Comparison of ENCODE assay signal across 26 mouse cellular contexts in genomic region chr16:9336063-9336462, GRCm38 (mm10).
DNase-seq lines count a peak whose midpoint lies in the region; ATAC-seq and TF ChIP-seq lines count a peak whose summit lies in the region.
"Had no signal": no experiment of that assay in that cellular context is flagged by ENCODE, and none has a peak within 500 bp of the region (broad histone marks: within the 10 kb centered on the region; RNA-seq: fewer than 3 reads in every experiment).

No protein-coding gene starts in this region.

- H3K4me3 ChIP-seq in forebrain, postnatal 0 days (ENCODE audit: low read depth, low read length), result no peak overlapping the region
- H3K4me3 ChIP-seq in forebrain, embryonic 16.5 days (replicated peaks; ENCODE audit: low read length), result no peak overlapping the region
- H3K4me3 ChIP-seq: heart, embryonic 12.5 days; hindbrain, embryonic 12.5 days; intestine, embryonic 15.5 days; layer of hippocampus, adult 2 months; left cerebral cortex, adult 2 months; myocyte; neural tube, embryonic 13.5 days had no signal

- H3K36me3 ChIP-seq in forebrain, postnatal 0 days (ENCODE audit: insufficient read depth), result no peaks in the 10 kb centered on the region
- H3K36me3 ChIP-seq in forebrain, embryonic 16.5 days (ENCODE audit: control insufficient read depth, insufficient read depth), result no peaks in the 10 kb centered on the region
- H3K36me3 ChIP-seq: heart, embryonic 12.5 days; hindbrain, embryonic 12.5 days; intestine, embryonic 15.5 days; neural tube, embryonic 13.5 days had no signal

- no peak overlapping the region for H3K4me2 ChIP-seq in forebrain, postnatal 0 days (ENCODE audit: low read depth)
- no peak overlapping the region for H3K4me2 ChIP-seq in forebrain, embryonic 16.5 days (ENCODE audit: low read length)
- H3K4me2 ChIP-seq: heart, embryonic 12.5 days; hindbrain, embryonic 12.5 days; intestine, embryonic 15.5 days; neural tube, embryonic 13.5 days had no signal

- no peaks in the 10 kb centered on the region for H3K4me1 ChIP-seq in forebrain, postnatal 0 days (ENCODE audit: insufficient read depth)
- peaks cover 5% of the 10 kb centered on the region; the same call in 1 of the 2 replicates for H3K4me1 ChIP-seq in forebrain, embryonic 16.5 days (replicated peaks; ENCODE audit: control insufficient read depth, insufficient read depth, low read length)
- H3K4me1 ChIP-seq: hindbrain, embryonic 12.5 days; intestine, embryonic 15.5 days; neural tube, embryonic 13.5 days had no signal

- 23% methylated on average over 6 of the region's 6 CpGs for WGBS in forebrain, postnatal 0 days
- 26% methylated on average over 6 of the region's 6 CpGs for WGBS in forebrain, embryonic 16.5 days

- H3K27me3 ChIP-seq in forebrain, postnatal 0 days (ENCODE audit: insufficient read depth, low read length), result no peaks in the 10 kb centered on the region
- no peaks in the 10 kb centered on the region for H3K27me3 ChIP-seq in forebrain, embryonic 16.5 days (replicated peaks; ENCODE audit: control insufficient read depth, insufficient read depth, low read length)
- H3K27me3 ChIP-seq: heart, embryonic 12.5 days; hindbrain, embryonic 12.5 days; intestine, embryonic 15.5 days; neural tube, embryonic 13.5 days had no signal

- DNase-seq in forebrain, postnatal 0 days, result peak; percentile 45
- DNase-seq in left cerebral cortex, postnatal 14 days (ENCODE audit: low spot score in 2 of 2), result peak; percentile 7 to 10
- no peak for DNase-seq in left cerebral cortex, adult 18-20 months (ENCODE audit: low spot score in 2 of 2)
- peak; percentile 7 for DNase-seq in right cerebral cortex, postnatal 4 days
- DNase-seq in right cerebral cortex, adult 2 months (ENCODE audit: low spot score in 2 of 2), result no peak
- no peak for DNase-seq in kidney, postnatal 14 days
- DNase-seq: adrenal gland, postnatal 10 days; cerebellum, adult 9-10 months; gastrocnemius, postnatal 25 days; heart, adult 18-20 months; heart, postnatal 10 days; kidney, adult 8-10 months; kidney, postnatal 10 days; retina, postnatal 1 day; thymus, adult 18-20 months; thymus, postnatal 36 days had no signal

- intact Hi-C loops in left cerebral cortex, postnatal 14 days (cut with DNase I), result no loop called here

- no peak overlapping the region for H3K27ac ChIP-seq in forebrain, postnatal 0 days (ENCODE audit: low read depth, low read length)
- no peak overlapping the region for H3K27ac ChIP-seq in forebrain, embryonic 16.5 days (ENCODE audit: low read length)
- H3K27ac ChIP-seq: hindbrain, embryonic 12.5 days; intestine, embryonic 15.5 days; layer of hippocampus, adult 2 months; left cerebral cortex, adult 2 months; macrophage; neural tube, embryonic 13.5 days had no signal

- peak; percentile 34; the same call in 1 of the 2 replicates for ATAC-seq in forebrain, postnatal 0 days
- ATAC-seq in forebrain, embryonic 16.5 days, result no peak; the same call in 1 of the 2 replicates
- ATAC-seq: intestine, embryonic 15.5 days; lung, postnatal 0 days had no signal

- no peak for TF ChIP-seq CTCF in forebrain, postnatal 0 days (IDR thresholded peaks at IDR 0.05; ENCODE audit: low read depth)

- H3K9me3 ChIP-seq in forebrain, postnatal 0 days (ENCODE audit: low read length), result no peaks in the 10 kb centered on the region
- H3K9me3 ChIP-seq in forebrain, embryonic 16.5 days (ENCODE audit: control insufficient read depth, low read length), result no peaks in the 10 kb centered on the region
- H3K9me3 ChIP-seq: heart, embryonic 12.5 days; hindbrain, embryonic 12.5 days; intestine, embryonic 15.5 days; neural tube, embryonic 13.5 days had no signal

- H3K9ac ChIP-seq in forebrain, postnatal 0 days, result no peak overlapping the region
- H3K9ac ChIP-seq in forebrain, embryonic 16.5 days (replicated peaks; ENCODE audit: low read depth, low read length), result no peak overlapping the region
- H3K9ac ChIP-seq: heart, embryonic 12.5 days; hindbrain, embryonic 12.5 days; intestine, embryonic 15.5 days; neural tube, embryonic 13.5 days had no signal

Comparison
In these comparisons a context has a peak if more than half of its experiments do, and no peak if none do; other contexts are left out.
1. DNase-seq: peak in forebrain, postnatal 0 days (single experiment), left cerebral cortex, postnatal 14 days (2 of 2) and right cerebral cortex, postnatal 4 days (single experiment); none in left cerebral cortex, adult 18-20 months (0 of 2), right cerebral cortex, adult 2 months (0 of 2) and kidney, postnatal 14 days (single experiment).